Mouse (Mus musculus): Measurements from ENCODE around the gene Tmem163. TPM values are rescaled to one million over a fixed set of nuclear protein-coding genes. Genes with fewer than 3 reads are reported as not detected.

Gene Tmem163
- polyA plus RNA-seq, 1 experiment from 2014 or later, result 2.1 TPM

GRCm38 (mm10) chr1:127464041-127464440, 215.3 kb downstream of the Tmem163 start:
- peaks cover 7% of the 10 kb centered on the region; the same call in 1 of the 2 replicates for H3K36me3 ChIP-seq (ENCODE audit: control insufficient read depth, insufficient read depth, low read length)
- DNase-seq (ENCODE audit: low spot score) (no peak), ATAC-seq (ENCODE audit: low read depth) (no peak)
- H3K4me3 ChIP-seq (ENCODE audit: low read depth, low read length), result no peak overlapping the region
- 90% methylated on average over 6 of the region's 6 CpGs for WGBS
- no peaks in the 10 kb centered on the region for H3K4me1 ChIP-seq (ENCODE audit: control insufficient read depth, insufficient read depth, low read length)
- no peaks in the 10 kb centered on the region for H3K27me3 ChIP-seq (replicated peaks; ENCODE audit: control insufficient read depth, insufficient read depth, low read length)
- no peak overlapping the region for H3K27ac ChIP-seq (replicated peaks; ENCODE audit: low read depth, low read length)
- no peaks in the 10 kb centered on the region for H3K9me3 ChIP-seq (ENCODE audit: control insufficient read depth, low read length)
- H3K9ac ChIP-seq (ENCODE audit: low read depth, low read length), result no peak overlapping the region
- H3K4me2 ChIP-seq (ENCODE audit: low read depth, low read length), result no peak overlapping the region

GRCm38 (mm10) chr1:127461017-127461416, 218.3 kb downstream of the Tmem163 start:
- Histone ChIP-seq H3K27me3 (replicated peaks; ENCODE audit: control insufficient read depth, insufficient read depth, low read length) (no peaks in the 10 kb centered on the region), H3K4me1 (ENCODE audit: control insufficient read depth, insufficient read depth, low read length) (no peaks in the 10 kb centered on the region), H3K4me3 (ENCODE audit: low read depth, low read length) (no peak overlapping the region), H3K4me2 (ENCODE audit: low read depth, low read length) (no peak overlapping the region), H3K27ac (replicated peaks; ENCODE audit: low read depth, low read length) (no peak overlapping the region), H3K36me3 (ENCODE audit: control insufficient read depth, insufficient read depth, low read length) (peaks cover 7% of the 10 kb centered on the region; the same call in 1 of the 2 replicates), H3K9me3 (ENCODE audit: control insufficient read depth, low read length) (no peaks in the 10 kb centered on the region), H3K9ac (ENCODE audit: low read depth, low read length) (no peak overlapping the region)
- DNase-seq (ENCODE audit: low spot score), result no peak
- no peak for ATAC-seq (ENCODE audit: low read depth)
- WGBS, result 79% methylated on average over 9 of the region's 9 CpGs

GRCm38 (mm10) chr1:127459576-127459975, 219.8 kb downstream of the Tmem163 start:
- Histone ChIP-seq H3K4me1 (ENCODE audit: control insufficient read depth, insufficient read depth, low read length) (no peaks in the 10 kb centered on the region), H3K9me3 (ENCODE audit: control insufficient read depth, low read length) (no peaks in the 10 kb centered on the region), H3K9ac (ENCODE audit: low read depth, low read length) (no peak overlapping the region), H3K27me3 (replicated peaks; ENCODE audit: control insufficient read depth, insufficient read depth, low read length) (no peaks in the 10 kb centered on the region), H3K4me2 (ENCODE audit: low read depth, low read length) (no peak overlapping the region), H3K36me3 (ENCODE audit: control insufficient read depth, insufficient read depth, low read length) (peaks cover 7% of the 10 kb centered on the region; the same call in 1 of the 2 replicates), H3K4me3 (ENCODE audit: low read depth, low read length) (no peak overlapping the region), H3K27ac (replicated peaks; ENCODE audit: low read depth, low read length) (no peak overlapping the region)
- ATAC-seq (ENCODE audit: low read depth), result no peak
- DNase-seq (ENCODE audit: low spot score), result no peak
- 62% methylated on average over 7 of the region's 7 CpGs for WGBS

- H3K27ac ChIP-seq (replicated peaks; ENCODE audit: low read depth, low read length), result no peak overlapping the region
- no peaks in the 10 kb centered on the region for H3K4me1 ChIP-seq (ENCODE audit: control insufficient read depth, insufficient read depth, low read length)
- peak; percentile 72; the same call in 1 of the 2 replicates for ATAC-seq (ENCODE audit: low read depth)
- peak; percentile 88 for DNase-seq (ENCODE audit: low spot score)
- 10% methylated on average over 6 of the region's 6 CpGs for WGBS
- H3K36me3 ChIP-seq (ENCODE audit: control insufficient read depth, insufficient read depth, low read length), result peaks cover 7% of the 10 kb centered on the region; the same call in 1 of the 2 replicates
- H3K27me3 ChIP-seq (replicated peaks; ENCODE audit: control insufficient read depth, insufficient read depth, low read length), result no peaks in the 10 kb centered on the region
- H3K4me3 ChIP-seq (ENCODE audit: low read depth, low read length), result no peak overlapping the region
- no peak overlapping the region for H3K4me2 ChIP-seq (ENCODE audit: low read depth, low read length)
- no peaks in the 10 kb centered on the region for H3K9me3 ChIP-seq (ENCODE audit: control insufficient read depth, low read length)
- no peak overlapping the region for H3K9ac ChIP-seq (ENCODE audit: low read depth, low read length)
These were observed 220.3 kb downstream of the Tmem163 start for GRCm38 (mm10) chr1:127459015-127459451.

GRCm38 (mm10) chr1:127453397-127453796, 226.0 kb downstream of the Tmem163 start:
- H3K36me3 ChIP-seq (ENCODE audit: control insufficient read depth, insufficient read depth, low read length), result peaks cover 5% of the 10 kb centered on the region; the same call in 1 of the 2 replicates
- H3K27ac ChIP-seq (replicated peaks; ENCODE audit: low read depth, low read length), result no peak overlapping the region
- WGBS, result 82% methylated on average over 6 of the region's 6 CpGs
- no peak overlapping the region for H3K4me2 ChIP-seq (ENCODE audit: low read depth, low read length)
- no peaks in the 10 kb centered on the region for H3K4me1 ChIP-seq (ENCODE audit: control insufficient read depth, insufficient read depth, low read length)
- H3K9ac ChIP-seq (ENCODE audit: low read depth, low read length), result no peak overlapping the region
- H3K4me3 ChIP-seq (ENCODE audit: low read depth, low read length), result no peak overlapping the region
- no peak for DNase-seq (ENCODE audit: low spot score)
- H3K27me3 ChIP-seq (replicated peaks; ENCODE audit: control insufficient read depth, insufficient read depth, low read length), result no peaks in the 10 kb centered on the region
- ATAC-seq (ENCODE audit: low read depth), result no peak
- 0 out of 2 replicates have a peak, but pooled peaks cover 4% of the 10 kb centered on the region for H3K9me3 ChIP-seq (ENCODE audit: control insufficient read depth, low read length)

GRCm38 (mm10) chr1:127444836-127445485, 234.4 kb downstream of the Tmem163 start:
- Histone ChIP-seq H3K27me3 (replicated peaks; ENCODE audit: control insufficient read depth, insufficient read depth, low read length) (no peaks in the 10 kb centered on the region), H3K9ac (ENCODE audit: low read depth, low read length) (no peak overlapping the region), H3K36me3 (ENCODE audit: control insufficient read depth, insufficient read depth, low read length) (peaks cover 27% of the 10 kb centered on the region; the same call in 1 of the 2 replicates), H3K27ac (replicated peaks; ENCODE audit: low read depth, low read length) (0 out of 2 replicates have a peak overlapping the region, but pooled peaks have one; percentile 2), H3K9me3 (ENCODE audit: control insufficient read depth, low read length) (0 out of 2 replicates have a peak, but pooled peaks cover 6% of the 10 kb centered on the region), H3K4me3 (ENCODE audit: low read depth, low read length) (no peak overlapping the region), H3K4me1 (ENCODE audit: control insufficient read depth, insufficient read depth, low read length) (peaks cover 36% of the 10 kb centered on the region), H3K4me2 (ENCODE audit: low read depth, low read length) (no peak overlapping the region)
- DNase-seq (ENCODE audit: low spot score), result peak; percentile 77
- 0 out of 2 replicates have a peak, but pooled peaks have one; percentile 19 for ATAC-seq (ENCODE audit: low read depth)
- 40% methylated on average over 5 of the region's 5 CpGs for WGBS

- DNase-seq (ENCODE audit: low spot score) (peak; percentile 90), ATAC-seq (ENCODE audit: low read depth) (peak; percentile 87)
These were observed 236.2 kb downstream of the Tmem163 start for GRCm38 (mm10) chr1:127442880-127443877.

GRCm38 (mm10) chr1:127441736-127442135, 237.6 kb downstream of the Tmem163 start:
- Histone ChIP-seq H3K4me2 (ENCODE audit: low read depth, low read length) (no peak overlapping the region), H3K4me1 (ENCODE audit: control insufficient read depth, insufficient read depth, low read length) (peaks cover 41% of the 10 kb centered on the region), H3K9ac (ENCODE audit: low read depth, low read length) (no peak overlapping the region), H3K4me3 (ENCODE audit: low read depth, low read length) (no peak overlapping the region), H3K9me3 (ENCODE audit: control insufficient read depth, low read length) (no peaks in the 10 kb centered on the region), H3K27me3 (replicated peaks; ENCODE audit: control insufficient read depth, insufficient read depth, low read length) (no peaks in the 10 kb centered on the region), H3K27ac (replicated peaks; ENCODE audit: low read depth, low read length) (no peak overlapping the region), H3K36me3 (ENCODE audit: control insufficient read depth, insufficient read depth, low read length) (0 out of 2 replicates have a peak, but pooled peaks cover 9% of the 10 kb centered on the region)
- 60% methylated on average over 3 of the region's 3 CpGs for WGBS
- DNase-seq (ENCODE audit: low spot score) (no peak), ATAC-seq (ENCODE audit: low read depth) (no peak)

More at GRCm38 (mm10) chr1:127442880-127443877, 236.2 kb downstream of the Tmem163 start:
- H3K27ac ChIP-seq (replicated peaks; ENCODE audit: low read depth, low read length), result no peak overlapping the region
- H3K4me1 ChIP-seq (ENCODE audit: control insufficient read depth, insufficient read depth, low read length), result peaks cover 36% of the 10 kb centered on the region
- no peaks in the 10 kb centered on the region for H3K9me3 ChIP-seq (ENCODE audit: control insufficient read depth, low read length)
- WGBS, result 24% methylated on average over 14 of the region's 14 CpGs
- no peak overlapping the region for H3K4me3 ChIP-seq (ENCODE audit: low read depth, low read length)
- no peak overlapping the region for H3K9ac ChIP-seq (ENCODE audit: low read depth, low read length)
- no peaks in the 10 kb centered on the region for H3K27me3 ChIP-seq (replicated peaks; ENCODE audit: control insufficient read depth, insufficient read depth, low read length)
- no peak overlapping the region for H3K4me2 ChIP-seq (ENCODE audit: low read depth, low read length)
- H3K36me3 ChIP-seq (ENCODE audit: control insufficient read depth, insufficient read depth, low read length), result peaks cover 20% of the 10 kb centered on the region; the same call in 1 of the 2 replicates

Measured in embryonic facial prominence, embryonic 14.5 days (tissue).